Mouse (Mus musculus): ENCODE results near the gene Rnf169. TPM values are rescaled to one million over a fixed set of nuclear protein-coding genes. Genes with fewer than 3 reads are reported as not detected.

Gene Rnf169
- total RNA-seq, 2 experiments from 2014 or later: 39.3 to 52.1 TPM

Other genes starting within 250 kb of the Rnf169 start
- gene Olfr521, start 216.9 kb downstream of the Rnf169 start, total RNA-seq (2021): not detected
- gene Neu3, start 152.0 kb downstream of the Rnf169 start, total RNA-seq (2021): 1 to 10 TPM; 2.5 to 3.2 TPM
- under 1 TPM; 0.97 TPM for gene Xrra1, start 121.3 kb downstream of the Rnf169 start, total RNA-seq (2021)
- 10 to 100 TPM; 81.7 to 94.3 TPM for gene Spcs2, start 117.0 kb downstream of the Rnf169 start, total RNA-seq (2021)
- gene Chrdl2, start 25.7 kb upstream of the Rnf169 start, total RNA-seq (2021): under 1 TPM in 1 of 2 experiments, not detected in 1; 0.32 TPM
- 10 to 100 TPM; 25.7 to 31.7 TPM for gene Pold3, start 141.1 kb upstream of the Rnf169 start, total RNA-seq (2021)
- 1 to 10 TPM; 4.3 to 5.5 TPM for gene Lipt2, start 178.8 kb upstream of the Rnf169 start, total RNA-seq (2021)
- gene Kcne3, start 196.1 kb upstream of the Rnf169 start, total RNA-seq (2021): not detected
- gene Pgm2l1, start 246.9 kb upstream of the Rnf169 start, total RNA-seq (2021): 100 to 1,000 TPM; 465 to 490 TPM